Mouse (Mus musculus): ENCODE measurements around the gene 2010111I01Rik.

- TF ChIP-seq POLR2A (IDR thresholded peaks at IDR 0.05; ENCODE audit: low read depth, low read length) = no peak
- no peak for TF ChIP-seq CTCF (IDR thresholded peaks at IDR 0.05; ENCODE audit: borderline replicate concordance, insufficient read depth, low read length)
Measured at GRCm38 (mm10) chr13:63126206-63126605, 161.5 kb downstream of the 2010111I01Rik start.

Measured in embryonic fibroblast, embryonic 13.5 days (primary cell).